Mouse (Mus musculus): ENCODE results near the gene Gm16485.

Gm16485 gene

DNA sequence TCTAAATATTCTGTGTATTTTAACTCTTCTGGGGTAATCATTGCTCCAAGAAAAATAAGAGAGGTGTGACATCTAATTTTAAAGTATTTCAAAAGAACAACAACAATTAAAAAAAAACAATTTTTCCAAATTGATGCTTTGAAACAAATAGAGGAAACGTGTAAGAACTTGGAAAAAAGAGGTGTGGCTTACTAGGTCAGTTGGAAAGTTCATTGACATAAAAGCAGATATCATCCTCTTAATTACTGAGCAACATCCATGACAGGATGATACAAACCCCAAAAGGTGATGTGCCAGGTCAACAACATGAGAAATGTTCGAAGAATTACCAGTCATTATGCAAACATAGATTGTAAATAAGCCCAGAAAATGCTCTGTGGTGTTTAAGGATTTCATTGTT, at the start of gene Gm16485:
Gene Gm16485 (plus strand): TSS at position 301 of the 400 bp plus-strand sequence.
- DNase-seq (ENCODE audit: low spot score) = no peak

- DNase-seq (ENCODE audit: low spot score) = no peak
Measured at GRCm38 (mm10) chr9:8927561-8927960, 44.0 kb upstream of the Gm16485 start.

DNA sequence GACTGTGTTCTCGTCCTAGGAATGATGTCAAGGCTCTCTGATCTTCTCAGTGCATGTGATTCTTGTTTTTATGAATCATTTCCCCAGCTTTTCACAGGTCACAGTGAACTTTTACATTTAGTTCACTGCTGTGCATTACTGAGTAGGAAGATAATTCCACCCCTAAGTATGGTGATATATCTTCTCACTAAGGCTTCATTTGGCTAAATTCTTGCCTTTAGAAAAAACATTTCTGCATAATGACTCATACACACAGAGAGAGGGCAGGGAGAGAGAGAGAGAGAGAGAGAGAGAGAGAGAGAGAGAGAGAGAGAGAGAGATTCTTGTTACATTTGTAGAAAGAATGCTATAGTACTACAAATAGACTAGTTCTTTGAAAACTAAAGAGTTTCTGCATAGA, 33.8 kb upstream of the Gm16485 start:
- no peak for DNase-seq (ENCODE audit: low spot score)

DNA sequence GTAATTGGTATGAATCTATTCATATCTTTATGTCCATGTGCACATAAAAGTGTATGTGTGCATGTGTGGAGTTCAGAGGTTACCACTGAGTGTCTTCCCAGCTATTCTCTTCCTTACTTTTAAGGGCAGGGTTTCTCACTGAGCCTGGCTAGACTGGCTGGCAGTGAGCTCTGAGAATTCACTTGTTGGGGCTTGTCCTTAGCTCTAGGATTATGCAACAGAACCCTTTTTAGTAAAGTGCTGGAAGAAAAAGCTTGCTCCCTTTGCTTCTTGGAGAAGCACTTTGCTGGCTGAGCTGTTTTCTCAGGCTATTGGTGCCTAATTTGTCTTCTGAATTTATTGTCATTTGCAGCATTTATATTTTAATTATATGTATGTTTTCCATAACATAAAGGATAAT, 18.3 kb upstream of the Gm16485 start:
- no peak for DNase-seq (ENCODE audit: low spot score)

GRCm38 (mm10) chr9:8964512-8965133, 7.0 kb upstream of the Gm16485 start:
- peak; percentile 71 for DNase-seq (ENCODE audit: low spot score)

DNA sequence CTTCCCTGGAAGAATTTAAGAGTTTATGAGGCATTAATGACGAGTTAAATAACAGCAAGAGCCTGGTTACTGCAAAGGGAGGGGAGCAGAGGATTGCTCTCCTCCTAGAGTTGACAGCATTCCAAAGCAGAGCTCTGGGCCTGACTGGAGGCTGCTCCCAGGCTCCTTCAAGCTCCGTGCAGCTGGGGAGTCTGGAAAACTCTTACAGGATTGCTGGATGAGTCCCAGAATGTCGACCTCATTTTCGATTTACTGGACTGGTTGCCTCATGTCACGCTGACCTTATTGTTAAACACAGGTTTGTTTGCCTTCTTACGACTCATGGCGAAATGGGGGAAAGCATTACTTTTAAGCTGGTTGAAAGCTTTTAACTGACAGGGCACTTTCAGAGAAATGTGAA, 1.4 kb upstream of the Gm16485 start:
- DNase-seq (ENCODE audit: low spot score) = no peak

DNA sequence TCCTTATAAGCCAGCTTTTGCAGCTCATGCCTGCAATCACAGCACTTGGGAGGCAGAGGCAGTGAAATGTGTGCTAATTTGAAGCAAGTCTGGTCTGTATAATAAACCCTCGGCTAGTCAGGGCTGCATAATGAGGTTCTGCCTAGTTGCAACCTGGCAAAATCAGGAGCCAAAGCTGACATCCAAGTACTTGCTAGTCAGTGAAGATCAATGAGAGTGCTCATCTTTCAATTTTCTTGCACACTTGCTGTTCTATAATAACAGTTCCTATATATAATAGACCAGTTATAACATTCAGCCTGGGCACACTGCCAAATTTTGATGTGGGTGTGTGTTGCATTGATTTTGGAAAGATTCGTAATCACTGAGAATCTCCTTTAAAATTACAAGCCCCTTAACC, 6.2 kb downstream of the Gm16485 start:
- peak; percentile 3 for DNase-seq (ENCODE audit: low spot score)

GRCm38 (mm10) chr9:8982315-8982714, 10.7 kb downstream of the Gm16485 start:
- no peak for DNase-seq (ENCODE audit: low spot score)

DNA sequence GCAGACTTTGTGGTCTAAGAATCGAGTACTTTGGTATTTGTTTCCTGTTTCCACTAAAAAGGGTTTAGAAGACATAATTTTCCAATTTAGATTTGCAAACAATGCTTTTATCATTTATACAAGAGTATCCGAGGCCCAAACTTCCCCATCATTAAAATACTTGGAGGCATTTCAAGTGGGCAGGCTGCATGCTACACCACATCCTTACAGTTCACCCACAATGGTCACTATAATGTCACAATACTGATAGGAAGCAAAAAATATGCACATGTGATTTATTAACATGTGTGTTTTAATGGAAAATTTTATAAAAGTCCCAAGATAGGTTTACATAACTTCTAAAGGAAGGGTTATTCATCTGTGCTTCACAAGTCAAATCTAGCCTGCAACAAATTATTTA, 24.9 kb downstream of the Gm16485 start:
- no peak for DNase-seq (ENCODE audit: low spot score)

DNA sequence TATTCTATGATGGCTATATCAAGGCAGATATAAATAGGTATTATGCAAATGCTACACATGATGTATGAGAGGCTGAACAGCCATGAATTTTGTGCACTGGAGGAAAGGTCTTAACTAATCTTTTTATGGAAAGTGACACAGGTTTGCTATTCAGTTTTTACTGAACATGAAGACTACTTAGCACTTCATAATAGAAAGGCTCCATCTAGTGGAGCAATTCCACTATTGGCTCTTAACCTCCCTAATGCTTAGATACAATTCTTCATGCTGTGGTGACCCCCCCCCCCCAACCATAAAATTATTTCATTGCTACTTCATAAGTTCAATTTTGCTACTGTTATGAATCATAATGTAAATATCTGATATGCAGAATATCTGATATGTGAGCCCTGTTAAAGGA, 29.6 kb downstream of the Gm16485 start:
- peak; percentile 44 for DNase-seq (ENCODE audit: low spot score)

GRCm38 (mm10) chr9:9015108-9015507, 43.5 kb downstream of the Gm16485 start:
- no peak for DNase-seq (ENCODE audit: low spot score)

Data from retina, embryonic 14.5 days (tissue).